Comparison of ENCODE assay signal across 27 mouse cellular contexts in genomic region chr9:36876313-36876712, GRCm38 (mm10). TPM values are rescaled to one million over a fixed set of nuclear protein-coding genes. Genes with fewer than 3 reads are reported as not detected.
DNase-seq lines count a peak whose midpoint lies in the region; ATAC-seq and TF ChIP-seq lines count a peak whose summit lies in the region.
"Had no signal": no experiment of that assay in that cellular context is flagged by ENCODE, and none has a peak within 500 bp of the region (broad histone marks: within the 10 kb centered on the region; RNA-seq: fewer than 3 reads in every experiment).

No protein-coding gene starts in this region.

- intact Hi-C loops in gastrocnemius, adult 2 months (cut with DNase I): no loop called here

- in situ Hi-C loops in CH12.LX (cut with MboI; ENCODE audit: low pct_ligation_motif_present, low pct_unique_long_range_greater_than_20kb, low sequenced_read_pairs): no loop called here

- H3K4me1 ChIP-seq in CH12.LX (ENCODE audit: control insufficient read depth in 1 of 2, insufficient read depth in 2 of 2): no peaks in the 10 kb centered on the region
- H3K4me1 ChIP-seq in midbrain, embryonic 15.5 days: peaks cover under 1% of the 10 kb centered on the region; the same call in 1 of the 2 replicates
- H3K4me1 ChIP-seq: embryonic facial prominence, embryonic 13.5 days; embryonic facial prominence, embryonic 15.5 days had no signal

- WGBS in midbrain, embryonic 15.5 days: 89% methylated on average over 5 of the region's 5 CpGs

- H3K27ac ChIP-seq in gastrocnemius, adult 2 months: peak overlapping the region; percentile 77
- H3K27ac ChIP-seq in CH12.LX (ENCODE audit: insufficient read depth, low read depth): no peak overlapping the region
- no peak overlapping the region for H3K27ac ChIP-seq in midbrain, embryonic 15.5 days
- H3K27ac ChIP-seq: embryonic facial prominence, embryonic 13.5 days; embryonic facial prominence, embryonic 15.5 days; forebrain, embryonic 10.5 days; forebrain, embryonic 12.5 days had no signal

- TF ChIP-seq CTCF in gastrocnemius, adult 2 months (IDR thresholded peaks at IDR 0.05): no peak
- no peak for TF ChIP-seq CTCF in CH12.LX (conservative IDR thresholded peaks at IDR 0.05 in 1 of 2, IDR thresholded peaks at IDR 0.05 in 1 of 2; ENCODE audit: low read depth in 2 of 2, low read length in 2 of 2)

- DNase-seq in gastrocnemius, adult 2 months: peak; percentile 43
- no peak for DNase-seq in gastrocnemius, postnatal 10 days
- peak; percentile 1 for DNase-seq in CH12.LX (ENCODE audit: extremely low read depth)
- DNase-seq in kidney, adult 11 months: no peak
- DNase-seq in right cerebral cortex, adult 18-20 months: no peak
- DNase-seq: adrenal gland, adult 8-10 months; adrenal gland, postnatal 14 days; adrenal gland, postnatal 36 days; B cell, adult 2 months; cerebellum, adult 11-12 months; cerebellum, adult 8-10 months; cerebellum, adult 9-11 months; cerebellum, postnatal 14 days; cerebellum, postnatal 36 days; embryo, embryonic 11 days had no signal

- H3K9ac ChIP-seq in CH12.LX (ENCODE audit: insufficient read depth, low read depth): no peak overlapping the region
- no peak overlapping the region for H3K9ac ChIP-seq in midbrain, embryonic 15.5 days
- H3K9ac ChIP-seq: embryonic facial prominence, embryonic 13.5 days; embryonic facial prominence, embryonic 15.5 days; forebrain, embryonic 12.5 days had no signal

- TF ChIP-seq RAD21 in CH12.LX (IDR thresholded peaks at IDR 0.05; ENCODE audit: low read depth, low read length): no peak

- H3K9me3 ChIP-seq in CH12.LX (replicated peaks; ENCODE audit: low read length): no peaks in the 10 kb centered on the region
- no peaks in the 10 kb centered on the region for H3K9me3 ChIP-seq in midbrain, embryonic 15.5 days
- H3K9me3 ChIP-seq: embryonic facial prominence, embryonic 13.5 days; embryonic facial prominence, embryonic 15.5 days; forebrain, embryonic 10.5 days; forebrain, embryonic 12.5 days had no signal

- no peak overlapping the region for H3K4me2 ChIP-seq in CH12.LX (ENCODE audit: insufficient read depth, low read depth, poor library complexity, severe bottlenecking)
- peak overlapping the region; percentile 25 for H3K4me2 ChIP-seq in myocyte (ENCODE audit: low read depth)
- H3K4me2 ChIP-seq in midbrain, embryonic 15.5 days: no peak overlapping the region
- H3K4me2 ChIP-seq: embryonic facial prominence, embryonic 13.5 days; embryonic facial prominence, embryonic 15.5 days; forebrain, embryonic 12.5 days had no signal

- peaks cover 5% of the 10 kb centered on the region for H3K27me3 ChIP-seq in CH12.LX (replicated peaks)
- no peaks in the 10 kb centered on the region for H3K27me3 ChIP-seq in myocyte (ENCODE audit: control insufficient read depth, insufficient read depth, insufficient read length)
- H3K27me3 ChIP-seq in midbrain, embryonic 15.5 days (replicated peaks): no peaks in the 10 kb centered on the region
- H3K27me3 ChIP-seq: embryonic facial prominence, embryonic 13.5 days; embryonic facial prominence, embryonic 15.5 days; forebrain, embryonic 12.5 days had no signal

- dilution Hi-C loops in CH12.LX (cut with MboI; ENCODE audit: extremely low pct_ligation_motif_present, extremely low pct_unique_long_range_greater_than_20kb, low sequenced_read_pairs): no loop called here

- no peak for TF ChIP-seq POLR2A in CH12.LX (IDR thresholded peaks at IDR 0.05; ENCODE audit: low read depth, low read length)
- no peak for TF ChIP-seq POLR2A in myocyte (IDR thresholded peaks at IDR 0.05; ENCODE audit: insufficient read length, low read depth)

- H3K4me3 ChIP-seq in gastrocnemius, adult 2 months: no peak overlapping the region
- H3K4me3 ChIP-seq in CH12.LX (replicated peaks in 1 of 3; ENCODE audit: low read depth in 2 of 3, low read length in 2 of 3, poor library complexity in 1 of 3) (no peak overlapping the region), myocyte (no peak overlapping the region)
- H3K4me3 ChIP-seq in midbrain, embryonic 15.5 days: no peak overlapping the region
- H3K4me3 ChIP-seq: embryonic facial prominence, embryonic 13.5 days; embryonic facial prominence, embryonic 15.5 days; erythroblast, embryonic 14.5 days; forebrain, embryonic 10.5 days; forebrain, embryonic 12.5 days had no signal

- H3K79me2 ChIP-seq in CH12.LX (replicated peaks; ENCODE audit: control insufficient read depth, extremely low read depth, insufficient read depth, poor library complexity, severe bottlenecking) (no peaks in the 10 kb centered on the region), myocyte (ENCODE audit: control insufficient read depth, insufficient read depth) (no peaks in the 10 kb centered on the region)

- no peak for ATAC-seq in midbrain, embryonic 15.5 days (replicated peaks)
- ATAC-seq: CD4-positive, CD25-positive, alpha-beta regulatory T cell, adult 4 months; forebrain, embryonic 14.5 days; forebrain, embryonic 16.5 days had no signal

- no peak for TF ChIP-seq EP300 in CH12.LX (IDR thresholded peaks at IDR 0.05; ENCODE audit: low read length)

- no peak overlapping the region for H3ac ChIP-seq in myocyte (ENCODE audit: control insufficient read depth, insufficient read length)

- H3K36me3 ChIP-seq in CH12.LX (replicated peaks in 1 of 2; ENCODE audit: control insufficient read depth in 1 of 2, insufficient read depth in 1 of 2, low read length in 1 of 2): no peaks in the 10 kb centered on the region
- H3K36me3 ChIP-seq in myocyte (ENCODE audit: control insufficient read depth, insufficient read depth): no peaks in the 10 kb centered on the region
- H3K36me3 ChIP-seq in midbrain, embryonic 15.5 days (replicated peaks): peaks cover 70% of the 10 kb centered on the region
- H3K36me3 ChIP-seq: embryonic facial prominence, embryonic 15.5 days had no signal

TF ChIP-seq in CH12.LX, 34 proteins besides CTCF, POLR2A, EP300 and RAD21:
- TF ChIP-seq SIN3A (IDR thresholded peaks at IDR 0.05; ENCODE audit: low read length) (no peak), TBP (conservative IDR thresholded peaks at IDR 0.05; ENCODE audit: low read depth, low read length) (no peak), JUND (conservative IDR thresholded peaks at IDR 0.05; ENCODE audit: low read depth, low read length) (no peak), ETS1 (conservative IDR thresholded peaks at IDR 0.05; ENCODE audit: low read depth, low read length) (no peak), CHD2 (IDR thresholded peaks at IDR 0.05; ENCODE audit: low read length) (no peak), SMC3 (IDR thresholded peaks at IDR 0.05; ENCODE audit: low read depth, low read length) (no peak)
TF ChIP-seq in CH12.LX: peak in this region for 0.

TF ChIP-seq in myocyte, 11 proteins besides CTCF, POLR2A, EP300 and RAD21:
- peak; percentile 63; the same call in 1 of the 2 replicates for TF ChIP-seq CEBPB (IDR thresholded peaks at IDR 0.05; ENCODE audit: insufficient read depth, poor library complexity, severe bottlenecking)
- no peak for TF ChIP-seq TCF3 (IDR thresholded peaks at IDR 0.05; ENCODE audit: insufficient read length, low read depth)
- TF ChIP-seq SRF (IDR thresholded peaks at IDR 0.05; ENCODE audit: control insufficient read depth, insufficient read length, low read depth): no peak
- TF ChIP-seq MAX (IDR thresholded peaks at IDR 0.05; ENCODE audit: low read depth): no peak

RNA-seq across cellular contexts. Expression of gene Fez1, which starts 54.6 kb away (rescaled TPM):
- total RNA-seq in gastrocnemius, adult 2 months (2021): 1 to 10 TPM; 4.2 to 4.7 TPM
- 1 to 10 TPM; 4.4 to 6.5 TPM for total RNA-seq in gastrocnemius, postnatal 10 days (2021)
- total RNA-seq in CH12.LX (2012; rRNA removed) (not detected in 2 replicates), CH12.LX (2014; rRNA removed) (not detected in 2 replicates)
- polyA plus RNA-seq in CH12.LX (2012; ENCODE audit: insufficient read length, low read depth) (not detected in 2 replicates), myocyte (2012; fragmentation: generic; extraction: Trizol) (2.6 TPM)
- 586 and 588 TPM in 2 replicates for polyA plus RNA-seq in midbrain, embryonic 15.5 days (2015; fragmentation: Nextera tagmentation; extraction: Ambion mirVana)
- total RNA-seq: common myeloid progenitor, adult 5-6 weeks; MEL had no signal
- polyA plus RNA-seq: erythroblast, embryonic 14.5 days had no signal

Comparison
In these comparisons a context has a peak if more than half of its experiments do, and no peak if none do; other contexts are left out.
1. DNase-seq: peak in gastrocnemius, adult 2 months (single experiment) and CH12.LX (single experiment); none in gastrocnemius, postnatal 10 days (single experiment), kidney, adult 11 months (single experiment) and right cerebral cortex, adult 18-20 months (single experiment).
2. RNA of gene Fez1, which starts 54.6 kb away (total RNA-seq): 4.4 to 6.5 TPM in gastrocnemius, postnatal 10 days and 4.2 to 4.7 TPM in gastrocnemius, adult 2 months; not detected in CH12.LX; every median in the first group is over 4 times any median in the second.